Mouse (Mus musculus) CH12.LX (cell line): ENCODE data around the gene Casz1. TPM values are rescaled to one million over a fixed set of nuclear protein-coding genes. Genes with fewer than 3 reads are reported as not detected.

ENCODE experiments used
- DNase-seq: peaks from one replicate; pipeline ENCODE4 v3.0.0-alpha.2; 2013; ENCODE audit errors: extremely low read depth
- H3K27ac ChIP-seq: 2 replicates; pipeline ENCODE4 v1.5.1; 2012; ENCODE audit warnings: low read depth, mild to moderate bottlenecking, control low read depth, moderate library complexity; ENCODE audit not compliant: insufficient read depth
- H3K27me3 ChIP-seq: replicated peaks from 2 replicates; pipeline ENCODE3; 2012; ENCODE audit warnings: inconsistent platforms
- H3K36me3 ChIP-seq, 2 experiments: replicated peaks in 1 of 2; 2 replicates each; pipeline versions ENCODE3 to v1.6.1; 2012; ENCODE audit warnings: inconsistent platforms in 1 of 2, low read length in 1 of 2, mild to moderate bottlenecking in 1 of 2, mixed read lengths in 1 of 2, moderate library complexity in 1 of 2; ENCODE audit not compliant: control insufficient read depth in 1 of 2, insufficient read depth in 1 of 2
- H3K4me1 ChIP-seq, 2 experiments: 2 replicates each; pipeline ENCODE4 v1.6.1; 2012; ENCODE audit warnings: inconsistent platforms in 1 of 2, moderate library complexity in 1 of 2; ENCODE audit not compliant: insufficient read depth in 2 of 2, control insufficient read depth in 1 of 2
- H3K4me2 ChIP-seq: 2 replicates; pipeline ENCODE4 v1.6.1; 2012; ENCODE audit warnings: low read depth, mild to moderate bottlenecking, control low read depth; ENCODE audit not compliant: poor library complexity, insufficient read depth, severe bottlenecking
- H3K4me3 ChIP-seq, 3 experiments: fragments of 150-350 bp in 1 of 3; sonication (generic) in 1 of 3; replicated peaks in 1 of 3; 2 replicates each; pipeline versions ENCODE3 to v1.5.1; 2011 to 2012; ENCODE audit warnings: low read depth in 2 of 3, low read length in 2 of 3, mild to moderate bottlenecking in 2 of 3, moderate library complexity in 2 of 3, control low read depth in 1 of 3, improper control_type of control experiment in 1 of 3, inconsistent platforms in 1 of 3, mixed read lengths in 1 of 3; ENCODE audit not compliant: poor library complexity in 1 of 3
- H3K79me2 ChIP-seq: replicated peaks from 2 replicates; pipeline ENCODE4 v1.6.1; 2012; ENCODE audit warnings: mild to moderate bottlenecking, moderate library complexity; ENCODE audit not compliant: control insufficient read depth, poor library complexity, insufficient read depth, severe bottlenecking; ENCODE audit errors: extremely low read depth
- H3K9ac ChIP-seq: 2 replicates; pipeline ENCODE4 v1.6.1; 2012; ENCODE audit warnings: low read depth, mild to moderate bottlenecking, control low read depth, moderate library complexity; ENCODE audit not compliant: insufficient read depth
- H3K9me3 ChIP-seq: replicated peaks from 2 replicates; pipeline ENCODE3; 2012; ENCODE audit warnings: low read length, inconsistent platforms, mixed read lengths
- CHD2 ChIP-seq: IDR thresholded peaks from 2 replicates; pipeline ENCODE4 v1.6.1; 2011; ENCODE audit warnings: low read length, improper control_type of control experiment
- CTCF ChIP-seq, 2 experiments: IDR thresholded peaks in 1 of 2; conservative IDR thresholded peaks in 1 of 2; 2 replicates each; pipeline ENCODE4 v1.5.1; 2011 to 2012; ENCODE audit warnings: low read depth in 2 of 2, low read length in 2 of 2, improper control_type of control experiment in 1 of 2, inconsistent platforms in 1 of 2, mild to moderate bottlenecking in 1 of 2, moderate library complexity in 1 of 2
- HCFC1 ChIP-seq: IDR thresholded peaks from 2 replicates; pipeline ENCODE4 v1.6.1; 2012; ENCODE audit warnings: low read depth, mild to moderate bottlenecking, inconsistent platforms, low read length, improper control_type of control experiment
- IRF4 ChIP-seq: IDR thresholded peaks from 2 replicates; pipeline ENCODE4 v1.6.1; 2014; ENCODE audit warnings: low read depth, mild to moderate bottlenecking, inconsistent platforms, low read length, improper control_type of control experiment
- MAX ChIP-seq: IDR thresholded peaks from 2 replicates; pipeline ENCODE4 v1.6.1; 2011; ENCODE audit warnings: low read length, improper control_type of control experiment
- MAZ ChIP-seq: IDR thresholded peaks from 2 replicates; pipeline ENCODE4 v1.6.1; 2012; ENCODE audit warnings: low read depth, mild to moderate bottlenecking, inconsistent platforms, low read length, improper control_type of control experiment, moderate library complexity
- NELFE ChIP-seq: IDR thresholded peaks from 2 replicates; pipeline ENCODE4 v1.6.1; 2011; ENCODE audit warnings: low read depth, low read length, improper control_type of control experiment
- PAX5 ChIP-seq: IDR thresholded peaks from 2 replicates; pipeline ENCODE4 v1.6.1; 2012; ENCODE audit warnings: low read length, inconsistent platforms, mixed read lengths
- POLR2A ChIP-seq: IDR thresholded peaks from 2 replicates; pipeline ENCODE4 v1.6.1; 2011; ENCODE audit warnings: low read depth, mild to moderate bottlenecking, improper control_type of control experiment, low read length
- POLR2AphosphoS2 ChIP-seq: IDR thresholded peaks from 2 replicates; pipeline ENCODE4 v1.6.1; 2011; ENCODE audit warnings: low read depth, low read length, improper control_type of control experiment
- RCOR1 ChIP-seq: conservative IDR thresholded peaks from 2 replicates; pipeline ENCODE4 v1.6.1; 2012; ENCODE audit warnings: low read depth, mild to moderate bottlenecking, inconsistent platforms, low read length, improper control_type of control experiment
- SIN3A ChIP-seq: IDR thresholded peaks from 2 replicates; pipeline ENCODE4 v1.6.1; 2012; ENCODE audit warnings: low read length, improper control_type of control experiment, inconsistent platforms
- TBP ChIP-seq: conservative IDR thresholded peaks from 2 replicates; pipeline ENCODE4 v1.6.1; 2011; ENCODE audit warnings: low read depth, low read length, improper control_type of control experiment
- TCF12 ChIP-seq: IDR thresholded peaks from 2 replicates; pipeline ENCODE4 v1.6.1; 2014; ENCODE audit warnings: low read depth, mild to moderate bottlenecking, inconsistent platforms, low read length, improper control_type of control experiment
- UBTF ChIP-seq: IDR thresholded peaks from 2 replicates; pipeline ENCODE4 v1.6.1; 2012; ENCODE audit warnings: low read depth, mild to moderate bottlenecking, inconsistent platforms, low read length, improper control_type of control experiment, moderate library complexity
- USF1 ChIP-seq: IDR thresholded peaks from 2 replicates; pipeline ENCODE4 v1.6.1; 2014; ENCODE audit warnings: low read depth, mild to moderate bottlenecking, inconsistent platforms, low read length, improper control_type of control experiment
- ZC3H11A ChIP-seq: IDR thresholded peaks from 2 replicates; pipeline ENCODE4 v1.6.1; 2012; ENCODE audit warnings: low read depth, mild to moderate bottlenecking, inconsistent platforms, low read length, improper control_type of control experiment
- ZKSCAN1 ChIP-seq: IDR thresholded peaks from 2 replicates; pipeline ENCODE4 v1.6.1; 2012; ENCODE audit warnings: low read depth, inconsistent platforms, low read length, improper control_type of control experiment, borderline replicate concordance
- dilution Hi-C: fragments of 300-500 bp; cut with MboI; formaldehyde crosslinking; loops from 2 replicates; pipeline ENCODE4 v1.14.3; 2020; ENCODE audit warnings: low sequenced_read_pairs; ENCODE audit not compliant: extremely low pct_unique_long_range_greater_than_20kb, extremely low pct_ligation_motif_present
- in situ Hi-C: fragments of 300-500 bp; cut with MboI; formaldehyde crosslinking; loops from 3 replicates; pipeline ENCODE4 v1.14.3; 2019; ENCODE audit warnings: low sequenced_read_pairs, low pct_ligation_motif_present, low pct_unique_long_range_greater_than_20kb, mixed read lengths
- polyA plus RNA-seq: library from polyadenylated mRNA; unstranded; fragments of >175 nt; gene quantifications from 2 replicates; pipeline ENCODE4 v1.2.1, GENCODE M21; 2012; ENCODE audit warnings: low read depth; ENCODE audit not compliant: insufficient read length
- total RNA-seq, 2 experiments: library from RNA; depleted of rRNA; stranded (reverse); fragments of 300-350 nt in 1 of 2; fragments of >200 nt in 1 of 2; gene quantifications; 2 replicates each; pipeline ENCODE4 v1.2.3; 2012 to 2014

The Casz1 gene
- total and polyA plus RNA-seq, 3 experiments: 0.12 to 0.36 (median 0.17) TPM

GRCm38 (mm10) chr4:148781516-148781915 is 22.7 kb upstream of the Casz1 start:
- Histone ChIP-seq H3K79me2 (no peaks in the 10 kb centered on the region), H3K4me1 (no peaks in the 10 kb centered on the region; a peak in 1 of 4 replicates), H3K9me3 (no peaks in the 10 kb centered on the region), H3K4me3 (no peak overlapping the region), H3K27ac (no peak overlapping the region), H3K4me2 (no peak overlapping the region), H3K9ac (no peak overlapping the region), H3K36me3 (no peaks in the 10 kb centered on the region), H3K27me3 (peaks cover 96% of the 10 kb centered on the region)
- in situ Hi-C loops (no loop called here), dilution Hi-C loops (no loop called here)
- DNase-seq: no peak
- TF ChIP-seq PAX5 (no peak), USF1 (no peak), TCF12 (no peak), POLR2A (no peak), NELFE (no peak), HCFC1 (no peak), UBTF (no peak), MAZ (no peak), ZKSCAN1 (no peak), CTCF (conservative IDR thresholded peaks at IDR 0.05 in 1 of 2, IDR thresholded peaks at IDR 0.05 in 1 of 2; ENCODE audit: low read depth in 2 of 2, low read length in 2 of 2) (no peak), IRF4 (no peak), CHD2 (no peak)

GRCm38 (mm10) chr4:148782880-148783279 is 21.3 kb upstream of the Casz1 start:
- no peak overlapping the region for H3K4me2 ChIP-seq
- no peaks in the 10 kb centered on the region for H3K9me3 ChIP-seq
- in situ Hi-C loops: no loop called here
- no peak overlapping the region for H3K9ac ChIP-seq
- H3K4me3 ChIP-seq: no peak overlapping the region
- DNase-seq: no peak
- no peaks in the 10 kb centered on the region for H3K79me2 ChIP-seq
- no peaks in the 10 kb centered on the region for H3K36me3 ChIP-seq
- dilution Hi-C loops: no loop called here
- no peaks in the 10 kb centered on the region for H3K4me1 ChIP-seq
- no peak overlapping the region for H3K27ac ChIP-seq
- peaks cover 97% of the 10 kb centered on the region for H3K27me3 ChIP-seq
- TF ChIP-seq MAZ (no peak), SIN3A (no peak), IRF4 (no peak), MAX (no peak), RCOR1 (no peak), POLR2AphosphoS2 (no peak), ZC3H11A (no peak), TBP (no peak)
